Mouse (Mus musculus) adrenal gland, adult 18-20 months (tissue): ENCODE measurements at regions not wholly inside any gene's neighbourhood (a gene's known extent, or its start where the extent isn't known, plus 50 kb on each side); places are given as distances from the start of the nearest gene placed in this dataset.
A peak's percentile ranks its signal among the peaks of the same experiment; 100 is the strongest.

Source experiments
- DNase-seq, 2 experiments: peaks; one replicate each; pipeline ENCODE4 v3.0.0; 2021 to 2022; ENCODE audit warnings: low spot score in 2 of 2

DNA sequence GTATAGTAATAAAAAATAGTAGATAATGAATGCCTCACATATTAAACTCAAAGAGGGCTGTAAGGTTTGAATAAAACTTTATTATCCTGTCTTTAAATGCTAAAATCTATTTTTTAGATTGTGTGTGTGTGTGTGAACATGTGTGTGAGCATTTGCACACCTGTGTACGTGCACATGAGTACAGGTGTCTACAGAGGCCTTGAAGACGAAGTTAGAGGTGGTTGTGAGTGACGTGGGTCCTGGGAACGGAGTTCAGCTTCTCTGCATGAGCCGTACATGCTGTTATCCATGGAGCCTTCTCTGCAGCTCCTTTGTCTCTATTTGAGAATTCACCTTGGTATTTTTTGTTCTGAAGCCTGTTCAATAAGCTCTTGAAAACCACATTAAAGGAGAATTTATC is 129.8 kb upstream of the Hmgn3 start:
- DNase-seq: no peak

DNA sequence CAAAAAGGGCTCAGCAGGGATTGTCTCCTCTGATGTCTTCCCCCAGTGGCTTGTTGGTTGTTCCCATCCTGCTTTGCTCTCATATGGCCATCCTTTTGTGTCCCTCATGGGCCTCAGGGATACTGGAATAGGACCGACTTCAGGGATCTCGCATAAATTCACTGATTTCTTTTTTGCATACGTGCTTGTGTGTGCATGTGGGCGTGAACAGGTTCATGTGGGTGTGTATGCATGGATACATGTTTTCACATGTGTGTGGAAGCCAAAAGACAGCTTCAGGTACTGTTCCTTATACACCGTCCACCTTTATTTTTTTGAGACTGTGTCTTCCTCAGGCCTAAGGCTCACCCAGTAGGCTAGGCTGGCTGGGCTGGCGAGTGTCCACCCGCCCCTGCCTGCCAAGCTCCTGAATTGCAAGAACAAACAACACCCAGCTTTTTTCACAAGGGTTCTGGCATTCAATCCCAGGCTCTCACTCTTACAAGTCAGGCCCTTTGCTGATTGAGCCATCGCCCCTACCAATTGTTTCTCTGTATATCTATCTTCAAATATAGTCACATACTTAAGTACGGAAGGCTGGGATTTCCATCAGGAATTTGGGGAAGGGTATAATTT is 127.0 kb upstream of the Hmgn3 start:
- DNase-seq: peak in 1 of 2 experiments; percentile 29

DNA sequence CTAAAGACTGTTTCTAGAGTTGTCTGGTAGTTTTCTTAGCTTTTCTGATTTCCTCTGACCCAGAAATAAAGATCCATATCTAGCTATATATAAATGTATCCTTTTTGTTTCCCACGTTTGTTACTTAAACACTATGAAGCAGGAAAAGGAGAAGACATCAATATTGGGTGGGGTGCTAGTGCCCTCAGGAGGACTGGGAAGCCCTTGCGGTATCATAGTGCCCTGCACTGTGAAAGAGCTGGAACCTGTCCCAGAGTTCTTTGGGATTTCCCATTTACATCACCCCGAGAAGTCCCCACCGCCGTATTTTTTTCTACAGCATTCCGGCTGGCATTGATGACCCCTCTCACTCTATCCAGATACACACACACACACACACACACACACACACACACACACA is 119.3 kb upstream of the Hmgn3 start:
- DNase-seq: no peak

GRCm38 (mm10) chr9:83259511-83259910 is 113.0 kb upstream of the Hmgn3 start:
- no peak for DNase-seq

DNA sequence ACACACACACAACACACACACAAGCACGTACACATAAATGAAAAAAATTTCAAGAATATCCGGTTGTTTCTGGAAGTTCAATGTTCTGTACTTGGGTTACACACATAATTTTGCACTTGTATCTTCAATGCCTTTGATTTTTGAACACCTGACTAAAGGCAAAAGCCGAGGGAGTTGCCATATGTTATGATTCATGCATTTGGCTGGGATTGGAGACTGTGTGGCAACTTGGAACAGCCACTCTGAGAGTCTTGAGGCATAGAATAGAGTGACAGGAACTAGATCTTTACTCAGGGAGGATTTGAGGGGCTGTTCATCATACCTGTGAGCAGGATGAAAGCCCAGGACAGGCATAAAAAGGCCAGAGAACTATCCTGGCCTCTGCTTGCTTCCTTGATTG is 112.5 kb upstream of the Hmgn3 start:
- no peak for DNase-seq

GRCm38 (mm10) chr9:83258476-83258875 is 112.0 kb upstream of the Hmgn3 start:
- no peak for DNase-seq

DNA sequence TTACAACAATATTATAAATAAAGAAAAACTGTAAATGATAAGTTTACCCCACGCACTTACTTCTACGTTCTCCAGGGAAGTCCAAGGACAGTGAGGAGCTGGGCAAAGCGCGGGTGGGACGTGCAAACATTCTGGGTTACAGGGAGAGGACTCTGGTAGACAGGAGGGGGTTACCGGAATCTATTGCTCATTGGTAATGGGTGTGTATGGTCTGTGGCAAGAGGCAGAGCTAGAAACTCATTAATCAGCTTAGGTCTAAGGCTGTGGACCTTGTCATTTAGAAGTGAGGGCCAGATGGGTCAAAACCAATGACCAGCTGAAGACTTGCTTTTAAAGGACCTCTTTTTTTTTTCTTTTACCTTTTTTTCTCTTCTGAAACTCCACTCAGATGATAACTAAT is 107.9 kb upstream of the Hmgn3 start:
- DNase-seq: no peak

DNA sequence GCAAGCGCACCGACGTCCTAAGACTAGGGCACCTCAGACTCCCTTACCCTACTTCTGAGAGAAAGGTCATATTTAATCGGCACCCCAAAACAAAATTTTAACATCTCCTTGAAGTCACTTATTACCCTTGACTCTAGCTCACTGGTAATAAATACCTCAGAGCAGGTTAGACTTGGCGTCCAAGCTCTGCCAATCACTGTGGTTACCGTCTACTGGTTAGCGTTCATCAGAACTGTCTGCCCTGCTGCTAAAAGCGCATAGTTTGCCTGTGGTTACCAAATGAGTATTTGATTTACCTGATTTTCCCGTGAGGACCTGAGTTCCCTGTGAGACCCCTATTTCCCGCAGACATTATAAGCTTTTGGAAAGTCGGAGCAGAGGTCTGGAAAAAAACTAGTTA is 107.3 kb upstream of the Hmgn3 start:
- no peak for DNase-seq

DNA sequence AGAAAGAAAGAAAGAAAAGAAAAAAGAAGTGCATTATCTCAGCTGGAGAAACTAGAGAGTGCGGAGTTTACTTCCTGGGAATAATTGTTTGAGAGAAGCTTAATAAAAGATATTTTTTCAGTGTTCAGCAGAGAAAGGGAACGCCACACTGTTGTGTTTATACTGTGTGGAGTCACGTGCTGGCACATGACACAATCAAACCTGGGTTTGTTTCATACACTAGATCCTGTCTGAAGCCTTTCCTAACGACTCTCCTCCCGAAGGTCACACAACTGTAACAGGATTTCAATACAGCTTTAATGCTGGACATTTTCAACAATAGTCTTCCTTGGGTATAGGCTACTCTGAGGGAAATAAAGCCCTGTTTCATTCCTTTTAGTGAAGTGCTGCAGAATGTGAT is 105.3 kb upstream of the Hmgn3 start:
- no peak for DNase-seq

- DNase-seq: no peak
Measured at GRCm38 (mm10) chr9:83249871-83250270, 103.4 kb upstream of the Hmgn3 start.

DNA sequence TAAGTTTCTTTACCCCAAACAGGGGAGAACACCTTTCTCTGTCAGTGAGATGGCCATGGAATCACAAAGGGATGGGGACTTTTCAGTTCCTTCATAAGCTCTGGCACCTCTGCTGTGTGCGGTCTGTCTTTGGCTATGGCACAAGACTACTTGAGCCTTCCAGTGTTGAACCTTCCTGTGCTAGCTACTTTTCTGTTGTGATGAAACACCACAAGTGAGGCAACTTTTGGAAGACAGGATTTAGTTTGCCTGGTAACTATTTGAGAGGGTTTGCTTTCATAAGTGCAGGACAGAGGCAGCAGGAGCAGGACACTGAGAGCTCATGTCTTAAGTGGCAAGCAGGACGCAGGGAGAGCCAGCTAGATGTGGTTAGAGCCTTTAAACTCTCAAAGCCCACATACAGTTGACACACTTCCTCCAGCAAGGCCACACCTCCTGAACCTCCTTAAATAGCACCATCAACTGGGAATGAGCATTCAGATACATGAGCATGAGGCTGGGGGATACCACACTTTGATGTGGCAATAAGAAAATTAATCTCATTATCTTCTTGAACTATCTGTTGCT is 101.8 kb upstream of the Hmgn3 start:
- no peak for DNase-seq

- DNase-seq: no peak
Measured at GRCm38 (mm10) chr9:83247066-83247668, 100.7 kb upstream of the Hmgn3 start.

- DNase-seq: no peak
Measured at GRCm38 (mm10) chr9:83241119-83241518, 94.6 kb upstream of the Hmgn3 start.

DNA sequence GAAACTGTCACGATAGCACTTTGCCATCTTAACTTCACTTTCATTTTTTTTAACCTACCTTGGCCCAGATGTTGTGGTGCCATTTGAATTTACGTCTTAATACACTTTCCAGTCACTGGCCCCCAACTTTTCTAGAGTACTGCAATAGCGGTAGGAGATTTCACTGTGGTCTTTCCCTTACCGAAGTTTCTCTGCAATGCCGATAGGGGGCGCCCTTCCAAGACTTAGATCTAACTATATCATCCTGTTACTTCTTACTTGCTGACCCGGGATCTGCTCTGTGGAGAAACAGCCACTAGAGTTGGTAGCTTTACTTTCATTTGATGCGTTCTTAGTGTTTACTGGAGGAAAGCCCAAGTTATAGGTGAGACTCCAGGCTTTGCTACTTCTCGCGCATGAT is 92.6 kb upstream of the Hmgn3 start:
- DNase-seq: no peak

GRCm38 (mm10) chr9:83221866-83222265 is 75.4 kb upstream of the Hmgn3 start:
- DNase-seq: no peak

DNA sequence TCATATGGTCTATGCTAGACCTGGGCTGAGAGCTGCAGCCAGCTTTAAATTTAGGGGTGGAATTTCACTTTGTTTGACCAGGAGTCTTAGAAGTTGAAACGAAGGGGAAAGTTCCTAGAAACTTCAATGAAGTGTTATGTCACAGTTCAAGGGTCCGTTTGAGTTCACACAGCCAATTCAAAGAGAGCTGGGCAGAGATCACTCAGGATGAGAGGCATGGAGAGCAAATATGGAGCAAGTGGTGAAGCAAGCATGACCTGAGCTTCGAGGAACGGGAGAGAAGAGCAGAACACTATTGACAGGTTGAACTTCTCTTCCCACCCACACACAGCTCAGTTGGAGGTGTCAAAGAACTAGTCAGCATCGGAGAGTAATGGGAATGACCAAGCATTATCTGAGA is 56.1 kb upstream of the Hmgn3 start:
- no peak for DNase-seq

DNA sequence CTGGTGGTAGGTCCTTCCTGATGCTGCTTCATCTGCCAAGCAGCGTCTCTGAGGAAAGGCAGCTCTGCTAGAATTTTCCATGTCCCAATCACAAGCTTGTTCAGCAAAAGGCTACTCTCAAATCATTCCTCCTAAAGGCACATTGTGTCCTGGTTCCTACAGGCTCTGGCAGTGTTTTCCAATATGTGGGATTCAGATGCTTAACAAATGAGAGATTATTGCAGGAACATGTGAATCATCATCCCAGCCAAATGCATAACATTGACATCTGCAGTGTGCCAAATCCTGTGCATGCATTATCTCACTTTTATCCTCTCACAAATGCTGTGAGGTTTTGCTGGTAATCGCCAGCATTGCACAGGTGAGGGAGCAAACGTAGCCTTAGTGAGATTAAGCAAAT is 53.3 kb upstream of the Hmgn3 start:
- peak in 1 of 2 experiments; percentile 23 for DNase-seq

DNA sequence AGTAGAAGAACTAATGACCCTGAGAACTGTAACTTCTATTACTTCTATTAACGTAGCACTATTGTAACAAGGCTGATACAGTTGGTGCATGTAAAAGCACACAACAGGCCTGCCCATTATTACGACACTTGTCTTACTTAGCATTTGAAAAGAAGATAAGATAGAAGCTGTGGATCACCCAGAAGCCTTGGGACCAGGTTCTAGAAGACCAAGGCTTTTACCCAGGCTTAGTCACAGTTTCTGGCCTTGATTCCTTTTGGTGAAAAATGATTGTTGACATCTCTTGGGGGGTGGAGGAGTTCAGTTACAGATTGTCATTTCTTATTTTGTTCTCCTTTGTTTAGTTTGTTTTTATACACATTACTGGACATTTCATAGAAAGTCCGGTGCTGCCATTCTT is 52.7 kb upstream of the Hmgn3 start:
- no peak for DNase-seq

DNA sequence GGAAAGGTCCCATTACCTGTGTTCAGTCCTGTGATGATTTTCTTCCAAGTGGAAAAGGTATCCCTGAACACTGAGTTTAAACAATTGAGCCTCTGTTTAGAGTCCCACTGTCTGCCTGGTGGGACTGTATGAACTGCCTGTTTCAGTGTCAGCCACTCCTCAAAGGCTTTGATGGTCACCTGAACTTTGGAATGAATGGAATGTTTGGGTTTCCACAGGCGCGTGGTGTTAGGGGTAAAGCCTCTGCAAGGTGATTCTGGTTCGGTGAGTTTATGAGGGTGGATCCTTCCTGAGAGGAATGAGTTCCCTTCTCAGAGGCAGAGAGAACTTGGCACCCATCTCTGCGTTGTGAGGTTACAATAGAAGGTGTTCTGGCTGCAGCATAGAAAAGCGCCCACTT is 50.5 kb upstream of the Hmgn3 start:
- DNase-seq: no peak
